Comparison of ENCODE assay signal across 22 mouse cellular contexts in genomic region chr9:108051184-108051930, GRCm38 (mm10). TPM values are rescaled to one million over a fixed set of nuclear protein-coding genes. Genes with fewer than 3 reads are reported as not detected.
DNase-seq lines count a peak whose midpoint lies in the region; ATAC-seq and TF ChIP-seq lines count a peak whose summit lies in the region.
"Had no signal": no experiment of that assay in that cellular context is flagged by ENCODE, and none has a peak within 500 bp of the region (broad histone marks: within the 10 kb centered on the region; RNA-seq: fewer than 3 reads in every experiment).

No protein-coding gene starts in this region.

- H3K9ac ChIP-seq in MEL (ENCODE audit: control insufficient read depth, low read depth, low read length, poor library complexity, severe bottlenecking) = no peak overlapping the region
- no peak overlapping the region for H3K9ac ChIP-seq in lung, postnatal 0 days (replicated peaks; ENCODE audit: low read depth)
- H3K9ac ChIP-seq: hindbrain, embryonic 14.5 days; limb, embryonic 13.5 days; lung, embryonic 14.5 days; midbrain, embryonic 13.5 days had no signal

- peaks cover 7% of the 10 kb centered on the region; the same call in 1 of the 2 replicates for H3K4me1 ChIP-seq in cerebellum, adult 2 months (ENCODE audit: control insufficient read depth, insufficient read depth, low read length)
- peaks cover 2 to 17% of the 10 kb centered on the region in 2 experiments for H3K4me1 ChIP-seq in MEL (ENCODE audit: control insufficient read depth in 1 of 2, insufficient read depth in 2 of 2, low read length in 2 of 2)
- H3K4me1 ChIP-seq in lung, postnatal 0 days (ENCODE audit: insufficient read depth, low read depth, low read length) = peaks cover 7% of the 10 kb centered on the region; the same call in 1 of the 2 replicates

- DNase-seq in cerebellum, adult 2 months = peak; percentile 18 to 26
- no peak for DNase-seq in cerebellum, postnatal 4 days (ENCODE audit: low spot score in 2 of 2)
- no peak for DNase-seq in layer of hippocampus, adult 2 months (ENCODE audit: low spot score in 2 of 2)
- DNase-seq in layer of hippocampus, postnatal 10 days (ENCODE audit: low spot score in 2 of 2) = no peak
- DNase-seq in MEL (ENCODE audit: low read depth, low spot score) = no peak
- DNase-seq in cerebellum, postnatal 36 days = peak; percentile 8 to 14
- no peak for DNase-seq in left cerebral cortex, postnatal 10 days (ENCODE audit: extremely low spot score in 1 of 2, low spot score in 2 of 2)
- no peak for DNase-seq in lung, postnatal 0 days (ENCODE audit: low spot score)
- DNase-seq: adrenal gland, postnatal 36 days; heart, postnatal 14 days; kidney, adult 11 months; lung, embryonic 14.5 days; spleen, adult 18-20 months had no signal

- WGBS in cerebellum, adult 2 months = 89% methylated on average over 15 of the region's 15 CpGs
- WGBS in lung, postnatal 0 days = 92% methylated on average over 15 of the region's 15 CpGs

- no peak overlapping the region for H3K27ac ChIP-seq in cerebellum, adult 2 months (ENCODE audit: insufficient read depth, low read length)
- H3K27ac ChIP-seq in layer of hippocampus, adult 2 months = peak overlapping the region; percentile 67; the same call in 1 of the 2 replicates
- H3K27ac ChIP-seq in MEL (ENCODE audit: control insufficient read depth, low read depth, low read length) = no peak overlapping the region
- H3K27ac ChIP-seq in lung, postnatal 0 days (ENCODE audit: low read length) = no peak overlapping the region
- H3K27ac ChIP-seq: hindbrain, embryonic 14.5 days; kidney, postnatal 0 days; left cerebral cortex, adult 2 months; limb, embryonic 13.5 days; macrophage; midbrain, embryonic 13.5 days had no signal

- H3K4me2 ChIP-seq in lung, postnatal 0 days (replicated peaks; ENCODE audit: low read depth, low read length) = no peak overlapping the region
- H3K4me2 ChIP-seq: heart, embryonic 11.5 days; hindbrain, embryonic 14.5 days; lung, embryonic 14.5 days; midbrain, embryonic 13.5 days had no signal

- TF ChIP-seq POLR2A in cerebellum, adult 2 months (IDR thresholded peaks at IDR 0.05; ENCODE audit: borderline replicate concordance, insufficient read depth, low read length) = peak; percentile 8; the same call in 1 of the 2 replicates
- no peak for TF ChIP-seq POLR2A in MEL (IDR thresholded peaks at IDR 0.05; ENCODE audit: control insufficient read depth in 1 of 2, insufficient read depth in 1 of 2, low read depth in 1 of 2, low read length in 2 of 2, poor library complexity in 1 of 2)

- TF ChIP-seq CTCF in cerebellum, adult 2 months (IDR thresholded peaks at IDR 0.05; ENCODE audit: borderline replicate concordance, insufficient read depth, low read depth, low read length) = no peak
- TF ChIP-seq CTCF in layer of hippocampus, adult 2 months (conservative IDR thresholded peaks at IDR 0.05) = no peak
- no peak for TF ChIP-seq CTCF in MEL (IDR thresholded peaks at IDR 0.05 in 2 of 3, conservative IDR thresholded peaks at IDR 0.05 in 1 of 3; ENCODE audit: control insufficient read depth in 1 of 3, insufficient read depth in 1 of 3, low read depth in 2 of 3, low read length in 3 of 3, poor library complexity in 1 of 3, severe bottlenecking in 1 of 3)
- no peak for TF ChIP-seq CTCF in lung, postnatal 0 days (IDR thresholded peaks at IDR 0.05)

- H3K36me3 ChIP-seq in MEL (ENCODE audit: control insufficient read depth in 1 of 2, insufficient read depth in 2 of 2, low read length in 2 of 2) = peaks cover 0 to 6% of the 10 kb centered on the region in 2 experiments; a peak in 2 of 4 replicates
- peaks cover 5% of the 10 kb centered on the region; the same call in 1 of the 2 replicates for H3K36me3 ChIP-seq in lung, postnatal 0 days (ENCODE audit: insufficient read depth, low read length)

- intact Hi-C loops in left cerebral cortex, postnatal 10 days (cut with DNase I) = loop anchor here (5.0 kb wide), 1 partner anchor 89 kb away; no protein-coding TSS in a partner anchor

- TF ChIP-seq EP300 in MEL (IDR thresholded peaks at IDR 0.05; ENCODE audit: low read depth in 1 of 2, low read length in 2 of 2) = no peak
- no peak for TF ChIP-seq EP300 in lung, postnatal 0 days (IDR thresholded peaks at IDR 0.05)

- peaks cover 10% of the 10 kb centered on the region for H3K79me2 ChIP-seq in MEL (ENCODE audit: control insufficient read depth, insufficient read depth, low read length, poor library complexity)

- no peaks in the 10 kb centered on the region for H3K27me3 ChIP-seq in cerebellum, adult 2 months (ENCODE audit: control insufficient read depth, insufficient read depth, low read length)
- H3K27me3 ChIP-seq in MEL (ENCODE audit: control insufficient read depth in 1 of 2, insufficient read depth in 2 of 2, low read length in 2 of 2) = no peaks in the 10 kb centered on the region
- no peaks in the 10 kb centered on the region for H3K27me3 ChIP-seq in lung, postnatal 0 days (replicated peaks; ENCODE audit: insufficient read depth, low read length)
- H3K27me3 ChIP-seq: limb, embryonic 13.5 days; midbrain, embryonic 13.5 days had no signal

- H3K4me3 ChIP-seq in cerebellum, adult 2 months (replicated peaks; ENCODE audit: insufficient read depth, low read depth, low read length) = no peak overlapping the region
- H3K4me3 ChIP-seq in layer of hippocampus, adult 2 months = no peak overlapping the region
- no peak overlapping the region for H3K4me3 ChIP-seq in MEL (ENCODE audit: control insufficient read depth in 1 of 2, insufficient read depth in 1 of 2, low read depth in 2 of 2, low read length in 2 of 2)
- no peak overlapping the region for H3K4me3 ChIP-seq in lung, postnatal 0 days (ENCODE audit: low read depth, low read length)
- H3K4me3 ChIP-seq: left cerebral cortex, adult 2 months; midbrain, embryonic 13.5 days had no signal

- ATAC-seq in lung, postnatal 0 days = no peak
- ATAC-seq: forebrain, embryonic 14.5 days; midbrain, embryonic 13.5 days had no signal

- no peak for TF ChIP-seq RAD21 in MEL (IDR thresholded peaks at IDR 0.05; ENCODE audit: low read depth, low read length)

- H3K9me3 ChIP-seq in MEL (replicated peaks; ENCODE audit: insufficient read depth, low read length) = no peaks in the 10 kb centered on the region
- no peaks in the 10 kb centered on the region for H3K9me3 ChIP-seq in lung, postnatal 0 days (ENCODE audit: low read length)
- H3K9me3 ChIP-seq: limb, embryonic 13.5 days; midbrain, embryonic 13.5 days had no signal

TF ChIP-seq in MEL, 35 proteins besides CTCF, POLR2A, EP300 and RAD21 (continues in another document):
- TF ChIP-seq POLR2AphosphoS2 (IDR thresholded peaks at IDR 0.05; ENCODE audit: low read length) = peak; percentile 40; the same call in 1 of the 2 replicates
- no peak for TF ChIP-seq NRF1 (IDR thresholded peaks at IDR 0.05; ENCODE audit: insufficient read depth, low read depth, low read length, poor library complexity, severe bottlenecking)
- TF ChIP-seq GABPA (IDR thresholded peaks at IDR 0.05; ENCODE audit: low read depth, low read length) = no peak
- TF ChIP-seq TCF12 (IDR thresholded peaks at IDR 0.05; ENCODE audit: low read depth, low read length) = no peak

RNA-seq across cellular contexts. Expression of gene Amigo3, which starts 1.6 kb away (rescaled TPM):
- 2.7 TPM in 2 replicates for polyA plus RNA-seq in cerebellum, adult 2 months (2012; rRNA removed)
- total RNA-seq in layer of hippocampus, adult 2 months (2021) = 1 to 10 TPM; 2.0 to 2.6 TPM
- total RNA-seq in layer of hippocampus, postnatal 10 days (2021) = 1 to 10 TPM; 2.0 to 2.1 TPM
- 1.2 and 2.2 TPM in 2 replicates for total RNA-seq in MEL (2012; rRNA removed)
- polyA plus RNA-seq in MEL (2012; ENCODE audit: insufficient read depth in 1 of 2, insufficient read length in 2 of 2, low read depth in 1 of 2, low replicate concordance in 2 of 2, missing spikeins in 1 of 2) = 1 to 10 TPM in 1 of 2 experiments, not detected in 1; 3.4 TPM
- 1 to 10 TPM; 1.8 to 2.0 TPM for total RNA-seq in left cerebral cortex, postnatal 10 days (2021)
- polyA plus RNA-seq in lung, postnatal 0 days (2015; fragmentation: Nextera tagmentation; extraction: Ambion mirVana) = 1.6 and 1.7 TPM in 2 replicates

RNA-seq across cellular contexts. Expression of gene Gmppb, which starts 2.3 kb away (rescaled TPM):
- 16.5 and 28.7 TPM in 2 replicates for polyA plus RNA-seq in cerebellum, adult 2 months (2012; rRNA removed)
- total RNA-seq in layer of hippocampus, adult 2 months (2021) = 10 to 100 TPM; 17.5 to 17.7 TPM
- 10 to 100 TPM; 16.0 to 18.3 TPM for total RNA-seq in layer of hippocampus, postnatal 10 days (2021)
- 38.1 and 50.4 TPM in 2 replicates for total RNA-seq in MEL (2012; rRNA removed)
- polyA plus RNA-seq in MEL (2012; ENCODE audit: insufficient read depth in 1 of 2, insufficient read length in 2 of 2, low read depth in 1 of 2, low replicate concordance in 2 of 2, missing spikeins in 1 of 2) = 10 to 100 TPM in 1 of 2 experiments, not detected in 1; 26.2 TPM
- 10 to 100 TPM; 16.8 to 18.7 TPM for total RNA-seq in left cerebral cortex, postnatal 10 days (2021)
- polyA plus RNA-seq in lung, postnatal 0 days (2015; fragmentation: Nextera tagmentation; extraction: Ambion mirVana) = 25.5 and 26.5 TPM in 2 replicates

RNA-seq across cellular contexts. Expression of gene Mst1, which starts 28.9 kb away (rescaled TPM):
- polyA plus RNA-seq in cerebellum, adult 2 months (2012; rRNA removed) = 0.13 TPM in 1 of 2 replicates, not detected in the other
- total RNA-seq in layer of hippocampus, adult 2 months (2021) = not detected
- not detected for total RNA-seq in layer of hippocampus, postnatal 10 days (2021)
- total RNA-seq in MEL (2012; rRNA removed) = 1.6 and 4.6 TPM in 2 replicates
- polyA plus RNA-seq in MEL (2012; ENCODE audit: insufficient read depth in 1 of 2, insufficient read length in 2 of 2, low read depth in 1 of 2, low replicate concordance in 2 of 2, missing spikeins in 1 of 2) = 1 to 10 TPM in 1 of 2 experiments, not detected in 1; 10.0 TPM
- total RNA-seq in left cerebral cortex, postnatal 10 days (2021) = not detected
- polyA plus RNA-seq in lung, postnatal 0 days (2015; fragmentation: Nextera tagmentation; extraction: Ambion mirVana) = 0.62 and 1.1 TPM in 2 replicates
- total RNA-seq: layer of hippocampus, adult 8-10 months; left cerebral cortex, adult 2 months had no signal
- polyA plus RNA-seq: forebrain, embryonic 14.5 days; hindbrain, embryonic 14.5 days had no signal

RNA-seq across cellular contexts. Expression of gene Rnf123, which starts 31.8 kb away (rescaled TPM):
- 184 and 213 TPM in 2 replicates for polyA plus RNA-seq in cerebellum, adult 2 months (2012; rRNA removed)
- 100 to 1,000 TPM in 1 of 2 experiments, 10 to 100 TPM in 1; 95.7 to 111 TPM for total RNA-seq in layer of hippocampus, adult 2 months (2021)
- 10 to 100 TPM; 82.4 to 90.0 TPM for total RNA-seq in layer of hippocampus, postnatal 10 days (2021)
- 24.9 and 28.5 TPM in 2 replicates for total RNA-seq in MEL (2012; rRNA removed)
- 10 to 100 TPM in 1 of 2 experiments, not detected in 1; 74.8 TPM for polyA plus RNA-seq in MEL (2012; ENCODE audit: insufficient read depth in 1 of 2, insufficient read length in 2 of 2, low read depth in 1 of 2, low replicate concordance in 2 of 2, missing spikeins in 1 of 2)
- total RNA-seq in left cerebral cortex, postnatal 10 days (2021) = 10 to 100 TPM; 91.1 to 94.2 TPM
- polyA plus RNA-seq in lung, postnatal 0 days (2015; fragmentation: Nextera tagmentation; extraction: Ambion mirVana) = 19.7 and 20.4 TPM in 2 replicates

RNA-seq across cellular contexts. Expression of gene Apeh, which starts 43.0 kb away (rescaled TPM):
- 69.6 and 83.5 TPM in 2 replicates for polyA plus RNA-seq in cerebellum, adult 2 months (2012; rRNA removed)
- total RNA-seq in layer of hippocampus, adult 2 months (2021) = 10 to 100 TPM; 35.3 to 37.0 TPM
- 10 to 100 TPM; 41.0 to 46.7 TPM for total RNA-seq in layer of hippocampus, postnatal 10 days (2021)
- 57.5 and 76.1 TPM in 2 replicates for total RNA-seq in MEL (2012; rRNA removed)
- polyA plus RNA-seq in MEL (2012; ENCODE audit: insufficient read depth in 1 of 2, insufficient read length in 2 of 2, low read depth in 1 of 2, low replicate concordance in 2 of 2, missing spikeins in 1 of 2) = 10 to 100 TPM in 1 of 2 experiments, not detected in 1; 69.0 TPM
- total RNA-seq in left cerebral cortex, postnatal 10 days (2021) = 10 to 100 TPM; 30.7 to 41.3 TPM
- polyA plus RNA-seq in lung, postnatal 0 days (2015; fragmentation: Nextera tagmentation; extraction: Ambion mirVana) = 29.3 and 34.6 TPM in 2 replicates

Comparison
In these comparisons a context has a peak if more than half of its experiments do, and no peak if none do; other contexts are left out.
1. DNase-seq: peak in cerebellum, adult 2 months (2 of 2) and cerebellum, postnatal 36 days (2 of 2); none in cerebellum, postnatal 4 days (0 of 2), layer of hippocampus, adult 2 months (0 of 2), layer of hippocampus, postnatal 10 days (0 of 2), MEL (single experiment), left cerebral cortex, postnatal 10 days (0 of 2) and lung, postnatal 0 days (single experiment).